Mouse (Mus musculus) neural tube, embryonic 11.5 days (tissue): Measurements from ENCODE around the gene Rel. TPM values are rescaled to one million over a fixed set of nuclear protein-coding genes. Genes with fewer than 3 reads are reported as not detected.

Source experiments
- polyA plus RNA-seq: library from polyadenylated mRNA; unstranded; fragments of >200 nt; fragmentation: Nextera tagmentation; extraction: Ambion mirVana; gene quantifications from 2 replicates; pipeline ENCODE4 v1.2.1, GENCODE M21; 2014

The Rel gene
- polyA plus RNA-seq, 1 experiment from 2014 or later, result 0.93 TPM

Other genes starting within 250 kb of the Rel start
- not detected in 2 replicates for gene 1700093K21Rik, start 249.8 kb downstream of the Rel start, polyA plus RNA-seq
- gene 0610010F05Rik, start 137.3 kb downstream of the Rel start, polyA plus RNA-seq, result 62.2 and 63.3 TPM in 2 replicates
- 22.1 TPM in 2 replicates for gene Pus10, start 105.3 kb downstream of the Rel start, polyA plus RNA-seq
- 37.6 and 46.5 TPM in 2 replicates for gene Pex13, start 105.0 kb downstream of the Rel start, polyA plus RNA-seq
- 27.7 and 29.3 TPM in 2 replicates for gene Papolg, start 124.3 kb upstream of the Rel start, polyA plus RNA-seq